Mouse (Mus musculus) lung, postnatal 0 days (tissue): ENCODE results near the gene Eddm3b.

Experiments used
- CTCF ChIP-seq: IDR thresholded peaks from 2 replicates; pipeline ENCODE4 v1.5.1; 2016; ENCODE audit warnings: antibody characterized with exemption, mild to moderate bottlenecking
- EP300 ChIP-seq: IDR thresholded peaks from 2 replicates; pipeline ENCODE4 v1.6.1; 2016; ENCODE audit warnings: antibody characterized with exemption, mild to moderate bottlenecking, control low read depth

DNA sequence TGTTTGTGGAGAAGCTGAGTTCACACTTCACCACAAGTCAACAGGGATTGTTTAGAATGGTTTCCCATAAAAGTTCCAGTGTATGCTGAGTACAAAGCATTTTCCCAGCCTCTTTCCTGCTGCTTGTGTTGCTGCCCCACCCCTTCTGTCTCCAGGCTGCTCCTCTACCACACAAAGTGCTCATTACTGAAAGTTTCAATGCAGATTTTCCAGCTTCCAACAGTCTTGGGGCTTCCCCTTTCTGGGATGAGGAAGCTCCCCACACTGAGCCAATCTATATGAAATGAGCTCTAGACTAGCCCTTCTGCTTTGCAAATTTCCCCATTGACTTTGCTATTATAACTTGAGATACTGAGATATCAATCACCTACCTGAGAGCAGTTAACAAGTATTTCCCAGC lies 51.8 kb downstream of the Eddm3b start:
- TF ChIP-seq CTCF, result no peak
- TF ChIP-seq EP300, result no peak
